Mouse (Mus musculus) neural tube, embryonic 11.5 days (tissue): ENCODE results near the gene Alx3. TPM values are rescaled to one million over a fixed set of nuclear protein-coding genes. Genes with fewer than 3 reads are reported as not detected.
A peak's percentile ranks its signal among the peaks of the same experiment; 100 is the strongest.

ENCODE experiments used
- ATAC-seq: fragments of 200-750 bp; cut with Nextera tagmentation; 2 replicates; pipeline ENCODE4 v1.8.0; 2017; ENCODE audit warnings: moderate number of reproducible peaks, mild to moderate bottlenecking, moderate TSS enrichment, moderate library complexity; ENCODE audit not compliant: insufficient read depth, low FRiP score, low TSS enrichment
- DNase-seq: peaks from one replicate; pipeline ENCODE4 v3.0.0-alpha.2; 2015; ENCODE audit warnings: low spot score
- H3K27ac ChIP-seq: fragments of 300-500 bp; sonication (generic); 2 replicates; pipeline ENCODE4 v1.5.1; 2014; ENCODE audit warnings: low read depth, mild to moderate bottlenecking, low read length
- H3K27me3 ChIP-seq: fragments of 300-500 bp; sonication (generic); 2 replicates; pipeline ENCODE4 v1.6.1; 2014; ENCODE audit warnings: mild to moderate bottlenecking, low read length, mixed read lengths; ENCODE audit not compliant: control insufficient read depth, insufficient read depth
- H3K36me3 ChIP-seq: fragments of 300-500 bp; sonication (generic); 2 replicates; pipeline ENCODE4 v1.6.1; 2014; ENCODE audit warnings: mild to moderate bottlenecking, low read length, moderate library complexity, mixed read lengths; ENCODE audit not compliant: control insufficient read depth, insufficient read depth
- H3K4me1 ChIP-seq: fragments of 300-500 bp; sonication (generic); 2 replicates; pipeline ENCODE4 v1.6.1; 2014; ENCODE audit warnings: low read length, mixed read lengths; ENCODE audit not compliant: control insufficient read depth, insufficient read depth
- H3K4me2 ChIP-seq: fragments of 300-500 bp; sonication (generic); 2 replicates; pipeline ENCODE4 v1.6.1; 2014; ENCODE audit warnings: low read depth, mild to moderate bottlenecking, moderate library complexity
- H3K4me3 ChIP-seq: fragments of 300-500 bp; sonication (generic); 2 replicates; pipeline ENCODE4 v1.5.1; 2014; ENCODE audit warnings: low read depth, low read length
- H3K9ac ChIP-seq: fragments of 300-500 bp; sonication (generic); 2 replicates; pipeline ENCODE4 v1.6.1; 2014; ENCODE audit warnings: mild to moderate bottlenecking, low read length
- H3K9me3 ChIP-seq: fragments of 300-500 bp; sonication (generic); 2 replicates; pipeline ENCODE4 v1.6.1; 2016; ENCODE audit warnings: low read length; ENCODE audit not compliant: control insufficient read depth
- WGBS: fragments of 180-500 bp; shearing (Covaris S2); extraction: QIAGEN DNeasy Blood & Tissue Kit; methylation state at CpG from one replicate; pipeline ENCODE4 v1.1.7; 2014; 5-methylcytosine and 5-hydroxymethylcytosine counted together
- polyA plus RNA-seq: library from polyadenylated mRNA; unstranded; fragments of >200 nt; fragmentation: Nextera tagmentation; extraction: Ambion mirVana; gene quantifications from 2 replicates; pipeline ENCODE4 v1.2.1, GENCODE M21; 2014

Alx3 gene
- polyA plus RNA-seq, 1 experiment from 2014 or later, result 0.88 TPM

GRCm38 (mm10) chr3:107595264-107595937 is 570 bp downstream of the Alx3 start:
- peak; percentile 36; the same call in 1 of the 2 replicates for ATAC-seq
- Histone ChIP-seq H3K4me1 (peaks cover 10% of the 10 kb centered on the region), H3K4me2 (peak overlapping the region; percentile 54), H3K36me3 (no peaks in the 10 kb centered on the region), H3K9me3 (no peaks in the 10 kb centered on the region), H3K27me3 (peaks cover 71% of the 10 kb centered on the region), H3K9ac (no peak overlapping the region), H3K27ac (no peak overlapping the region), H3K4me3 (peak overlapping the region; percentile 28)
- 0% methylated on average over 50 of the region's 50 CpGs for WGBS
- peak; percentile 52 for DNase-seq

- Histone ChIP-seq H3K9me3 (no peaks in the 10 kb centered on the region), H3K9ac (no peak overlapping the region), H3K27me3 (peaks cover 76% of the 10 kb centered on the region), H3K27ac (no peak overlapping the region), H3K4me2 (peak overlapping the region; percentile 54; the same call in 1 of the 2 replicates), H3K36me3 (no peaks in the 10 kb centered on the region), H3K4me1 (peaks cover 10% of the 10 kb centered on the region), H3K4me3 (peak overlapping the region; percentile 28; the same call in 1 of the 2 replicates)
- WGBS, result under 1% methylated on average over 34 of the region's 34 CpGs
- ATAC-seq (no peak), DNase-seq (no peak)
These were observed 1.2 kb downstream of the Alx3 start for GRCm38 (mm10) chr3:107595938-107596461.

DNA sequence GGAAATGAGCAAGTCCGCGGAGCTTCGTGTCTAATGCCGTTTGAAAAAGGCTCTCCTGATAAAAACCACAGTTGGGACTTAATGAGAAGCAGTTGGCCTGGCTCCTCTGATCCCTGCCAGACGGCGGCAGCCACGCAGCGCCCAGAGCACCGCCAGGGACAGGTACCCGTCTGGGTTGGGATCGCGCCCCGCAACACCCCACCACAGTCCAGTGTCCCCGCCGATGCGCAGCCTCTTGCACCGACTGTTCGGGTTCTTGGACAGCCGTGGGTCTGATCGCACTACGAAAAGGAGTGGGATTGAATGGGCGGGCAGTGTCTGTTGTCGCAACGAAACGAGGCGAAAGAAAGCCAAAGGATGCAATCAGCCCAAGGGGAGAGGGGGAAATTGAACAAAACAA is 1.7 kb downstream of the Alx3 start:
- WGBS, result under 1% methylated on average over 26 of the region's 26 CpGs
- Histone ChIP-seq H3K4me3 (no peak overlapping the region), H3K27me3 (peaks cover 76% of the 10 kb centered on the region), H3K9ac (no peak overlapping the region), H3K36me3 (no peaks in the 10 kb centered on the region), H3K27ac (no peak overlapping the region), H3K4me1 (peaks cover 10% of the 10 kb centered on the region), H3K9me3 (no peaks in the 10 kb centered on the region), H3K4me2 (no peak overlapping the region)
- no peak for ATAC-seq
- DNase-seq, result peak; percentile 65

GRCm38 (mm10) chr3:107597134-107597533 is 2.3 kb downstream of the Alx3 start:
- no peak overlapping the region for H3K9ac ChIP-seq
- no peak for DNase-seq
- no peak overlapping the region for H3K4me3 ChIP-seq
- H3K9me3 ChIP-seq, result no peaks in the 10 kb centered on the region
- no peak overlapping the region for H3K4me2 ChIP-seq
- no peak for ATAC-seq
- H3K36me3 ChIP-seq, result no peaks in the 10 kb centered on the region
- H3K4me1 ChIP-seq, result peaks cover 10% of the 10 kb centered on the region
- peaks cover 76% of the 10 kb centered on the region for H3K27me3 ChIP-seq
- no peak overlapping the region for H3K27ac ChIP-seq
- 3% methylated on average over 21 of the region's 24 CpGs for WGBS

- no peak overlapping the region for H3K4me3 ChIP-seq
These were observed 3.0 kb downstream of the Alx3 start for GRCm38 (mm10) chr3:107597586-107598389.

DNA sequence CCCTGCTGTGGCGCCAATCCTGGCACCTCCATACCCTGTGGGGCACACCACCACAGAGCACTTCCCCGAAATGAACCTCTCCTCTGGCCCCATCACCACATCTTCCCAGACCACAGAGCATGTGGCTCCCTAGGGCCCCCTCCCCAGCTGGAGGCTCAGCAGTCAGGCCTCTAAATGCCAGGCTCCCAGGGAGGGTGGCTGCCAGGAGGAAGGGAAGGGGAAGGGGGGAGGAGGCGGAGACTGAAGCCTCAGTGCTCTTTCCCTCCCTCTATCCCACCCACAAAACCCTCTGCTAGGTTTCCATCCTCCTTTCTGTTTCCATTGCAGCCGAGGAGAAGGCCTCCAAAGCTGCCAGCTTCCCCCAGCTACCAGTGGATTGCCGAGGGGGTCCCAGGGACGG is 5.3 kb downstream of the Alx3 start:
- 51% methylated on average over 6 of the region's 6 CpGs for WGBS
- DNase-seq, result no peak
- peaks cover 53% of the 10 kb centered on the region for H3K27me3 ChIP-seq
- ATAC-seq, result no peak
- no peak overlapping the region for H3K4me2 ChIP-seq
- H3K36me3 ChIP-seq, result no peaks in the 10 kb centered on the region
- H3K4me1 ChIP-seq, result peaks cover 6% of the 10 kb centered on the region
- no peaks in the 10 kb centered on the region for H3K9me3 ChIP-seq
- H3K4me3 ChIP-seq, result no peak overlapping the region
- H3K9ac ChIP-seq, result no peak overlapping the region
- H3K27ac ChIP-seq, result no peak overlapping the region

More at GRCm38 (mm10) chr3:107597586-107598389, 3.0 kb downstream of the Alx3 start:
- Histone ChIP-seq H3K27ac (no peak overlapping the region), H3K4me1 (peaks cover 10% of the 10 kb centered on the region), H3K9ac (no peak overlapping the region), H3K4me2 (no peak overlapping the region), H3K9me3 (no peaks in the 10 kb centered on the region), H3K27me3 (peaks cover 73% of the 10 kb centered on the region), H3K36me3 (no peaks in the 10 kb centered on the region)
- DNase-seq (peak; percentile 40), ATAC-seq (no peak)
- 3% methylated on average over 22 of the region's 22 CpGs for WGBS

- Histone ChIP-seq H3K36me3 (no peaks in the 10 kb centered on the region), H3K27ac (no peak overlapping the region), H3K9me3 (no peaks in the 10 kb centered on the region), H3K4me2 (no peak overlapping the region), H3K4me1 (no peaks in the 10 kb centered on the region), H3K4me3 (no peak overlapping the region), H3K9ac (no peak overlapping the region), H3K27me3 (peaks cover 5% of the 10 kb centered on the region; the same call in 1 of the 2 replicates)
- ATAC-seq (no peak), DNase-seq (peak; percentile 70)
- WGBS, result 3% methylated on average over 4 of the region's 4 CpGs
These were observed 10.5 kb downstream of the Alx3 start for GRCm38 (mm10) chr3:107605304-107605703.

GRCm38 (mm10) chr3:107607221-107607620 is 12.4 kb downstream of the Alx3 start:
- Histone ChIP-seq H3K4me3 (no peak overlapping the region), H3K9ac (no peak overlapping the region), H3K4me1 (no peaks in the 10 kb centered on the region), H3K27ac (no peak overlapping the region), H3K9me3 (no peaks in the 10 kb centered on the region), H3K27me3 (no peaks in the 10 kb centered on the region), H3K36me3 (peaks cover under 1% of the 10 kb centered on the region; the same call in 1 of the 2 replicates), H3K4me2 (no peak overlapping the region)
- 88% methylated on average over 8 of the region's 8 CpGs for WGBS
- DNase-seq, result no peak
- ATAC-seq, result no peak
